Mouse (Mus musculus): ENCODE measurements at regions not wholly inside any gene's neighbourhood (a gene's known extent, or its start where the extent isn't known, plus 50 kb on each side); places are given as distances from the start of the nearest gene placed in this dataset.

- no peak for DNase-seq (ENCODE audit: low read depth, low spot score)
These were observed 309.5 kb downstream of the Irx1 start for GRCm38 (mm10) chr13:71653939-71654467.

GRCm38 (mm10) chr13:71653212-71653938 is 310.1 kb downstream of the Irx1 start:
- no peak for DNase-seq (ENCODE audit: low read depth, low spot score)

GRCm38 (mm10) chr13:71649876-71650275 is 313.6 kb downstream of the Irx1 start:
- no peak for DNase-seq (ENCODE audit: low read depth, low spot score)

GRCm38 (mm10) chr13:71649031-71649430 is 314.5 kb downstream of the Irx1 start:
- no peak for DNase-seq (ENCODE audit: low read depth, low spot score)

GRCm38 (mm10) chr13:71631447-71631846 is 332.1 kb downstream of the Irx1 start:
- DNase-seq (ENCODE audit: low read depth, low spot score): no peak

- no peak for DNase-seq (ENCODE audit: low read depth, low spot score)
These were observed 346.3 kb downstream of the Irx1 start for GRCm38 (mm10) chr13:71617198-71617597.

GRCm38 (mm10) chr13:71612393-71613179 is 350.9 kb downstream of the Irx1 start:
- no peak for DNase-seq (ENCODE audit: low read depth, low spot score)

GRCm38 (mm10) chr13:71582486-71582885 is 381.0 kb downstream of the Irx1 start:
- no peak for DNase-seq (ENCODE audit: low read depth, low spot score)

GRCm38 (mm10) chr13:71565895-71566294 is 397.6 kb downstream of the Irx1 start:
- DNase-seq (ENCODE audit: low read depth, low spot score): no peak

- no peak for DNase-seq (ENCODE audit: low read depth, low spot score)
These were observed 398.1 kb downstream of the Irx1 start for GRCm38 (mm10) chr13:71565388-71565787.

- no peak for DNase-seq (ENCODE audit: low read depth, low spot score)
These were observed 404.9 kb downstream of the Irx1 start for GRCm38 (mm10) chr13:71558477-71559215.

GRCm38 (mm10) chr13:71555471-71555870 is 408.1 kb downstream of the Irx1 start:
- DNase-seq (ENCODE audit: low read depth, low spot score): no peak

GRCm38 (mm10) chr13:71550109-71550508 is 413.4 kb downstream of the Irx1 start:
- DNase-seq (ENCODE audit: low read depth, low spot score): no peak

GRCm38 (mm10) chr13:71549206-71549831 is 414.2 kb downstream of the Irx1 start:
- DNase-seq (ENCODE audit: low read depth, low spot score): no peak

- DNase-seq (ENCODE audit: low read depth, low spot score): no peak
These were observed 425.3 kb downstream of the Irx1 start for GRCm38 (mm10) chr13:71538226-71538625.

GRCm38 (mm10) chr13:71532796-71533351 is 430.6 kb downstream of the Irx1 start:
- no peak for DNase-seq (ENCODE audit: low read depth, low spot score)

GRCm38 (mm10) chr13:71529397-71530122 is 434.0 kb downstream of the Irx1 start:
- no peak for DNase-seq (ENCODE audit: low read depth, low spot score)

- DNase-seq (ENCODE audit: low read depth, low spot score): no peak
These were observed 445.7 kb downstream of the Irx1 start for GRCm38 (mm10) chr13:71517776-71518175.

- DNase-seq (ENCODE audit: low read depth, low spot score): no peak
These were observed 450.3 kb downstream of the Irx1 start for GRCm38 (mm10) chr13:71513204-71513603.

GRCm38 (mm10) chr13:71507956-71508401 is 455.5 kb downstream of the Irx1 start:
- DNase-seq (ENCODE audit: low read depth, low spot score): no peak
